Mouse (Mus musculus): ENCODE data around the gene Spta1. TPM values are rescaled to one million over a fixed set of nuclear protein-coding genes. Genes with fewer than 3 reads are reported as not detected.

The Spta1 gene
- polyA plus RNA-seq (2016; fragmentation: Nextera tagmentation; extraction: Ambion mirVana), result 46.8 and 50.0 TPM in 2 replicates

DNA sequence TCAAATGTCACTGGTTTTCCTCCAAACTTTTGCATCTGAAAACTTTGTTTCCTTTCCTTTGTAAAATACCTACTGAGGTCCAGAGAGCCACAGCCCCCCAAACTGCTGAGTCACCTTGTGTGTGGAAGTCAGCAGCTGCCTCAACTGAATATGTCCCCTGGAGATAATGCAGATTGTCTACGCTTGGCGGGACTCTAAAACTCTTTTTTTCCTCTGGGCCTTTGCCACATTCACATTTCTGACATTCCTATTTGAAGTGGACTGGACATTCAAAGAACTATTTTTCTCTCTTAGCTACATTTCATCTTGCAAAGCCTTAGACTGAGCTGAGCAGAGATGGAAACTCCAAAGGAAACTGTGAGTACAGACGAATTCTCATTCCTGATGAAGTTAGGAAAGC lies at the start of gene Spta1:
Gene Spta1 (plus strand): TSS at position 172 of the 400 bp plus-strand sequence.
- Histone ChIP-seq H3K27ac (peak within 1 kb of the TSS; percentile 99), H3K4me2 (peak within 1 kb of the TSS; percentile 80)

DNA sequence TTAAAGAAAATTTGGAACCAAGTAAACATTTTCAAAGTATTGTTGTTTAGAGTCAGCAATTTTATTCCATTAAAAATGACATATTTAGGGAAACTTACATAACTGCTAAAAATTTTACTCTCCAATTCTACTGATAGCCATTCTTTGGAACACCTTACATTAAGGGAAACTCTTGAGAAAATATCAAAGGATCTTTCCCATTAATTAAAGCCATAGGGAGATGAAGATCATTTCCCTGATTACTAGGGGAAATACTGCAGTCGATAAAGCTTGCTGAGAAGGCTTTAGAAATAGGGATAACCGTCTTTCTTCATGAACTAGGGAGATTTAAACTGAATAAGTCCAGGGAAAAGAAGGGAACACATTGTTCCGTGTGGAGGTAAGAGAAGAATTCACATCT lies 41.4 kb upstream of the Spta1 start, which contains the start of gene Olfr424:
Gene Olfr424 (plus strand): TSS at position 301 of the 400 bp plus-strand sequence.
- no peak within 1 kb of the TSS for H3K9ac ChIP-seq
- H3K4me3 ChIP-seq, result no peak within 1 kb of the TSS
- no peaks in the 10 kb centered on the region for H3K27me3 ChIP-seq (replicated peaks)
- no peaks in the 10 kb centered on the region for H3K4me1 ChIP-seq
- no peaks in the 10 kb centered on the region for H3K9me3 ChIP-seq (replicated peaks)
- no peak within 1 kb of the TSS for H3K27ac ChIP-seq
- WGBS (ENCODE audit: insufficient replicate concordance), result 61% methylated on average over 3 of the region's 3 CpGs
- no peak within 1 kb of the TSS for H3K4me2 ChIP-seq
- H3K36me3 ChIP-seq, result no peaks in the 10 kb centered on the region
- ATAC-seq, result no peak

More for the DNA sequence above, at the start of gene Spta1:
- Histone ChIP-seq H3K9me3 (replicated peaks) (no peaks in the 10 kb centered on the region), H3K4me1 (peaks cover 50% of the 10 kb centered on the region), H3K27me3 (replicated peaks) (no peaks in the 10 kb centered on the region), H3K4me3 (peak within 1 kb of the TSS; percentile 64), H3K36me3 (peaks cover 29% of the 10 kb centered on the region), H3K9ac (peak within 1 kb of the TSS; percentile 73)
- ATAC-seq, result peak; percentile 80
- WGBS (ENCODE audit: insufficient replicate concordance), result 9% methylated on average over 3 of the region's 3 CpGs

- no peak for ATAC-seq
Observed at GRCm38 (mm10) chr1:174131999-174132398, 40.6 kb upstream of the Spta1 start.

GRCm38 (mm10) chr1:174141384-174141783 lies 31.2 kb upstream of the Spta1 start:
- H3K4me2 ChIP-seq, result no peak overlapping the region
- H3K9ac ChIP-seq, result no peak overlapping the region
- no peaks in the 10 kb centered on the region for H3K27me3 ChIP-seq (replicated peaks)
- H3K36me3 ChIP-seq, result no peaks in the 10 kb centered on the region
- whole genome bisulfite sequencing (ENCODE audit: insufficient replicate concordance), result 36% methylated on average over 2 of the region's 2 CpGs
- no peak for ATAC-seq
- H3K27ac ChIP-seq, result no peak overlapping the region
- no peaks in the 10 kb centered on the region for H3K9me3 ChIP-seq (replicated peaks)
- no peak overlapping the region for H3K4me3 ChIP-seq
- H3K4me1 ChIP-seq, result no peaks in the 10 kb centered on the region

More at GRCm38 (mm10) chr1:174131999-174132398, 40.6 kb upstream of the Spta1 start:
- Histone ChIP-seq H3K9ac (no peak overlapping the region), H3K4me3 (no peak overlapping the region), H3K4me2 (no peak overlapping the region), H3K9me3 (replicated peaks) (no peaks in the 10 kb centered on the region), H3K4me1 (no peaks in the 10 kb centered on the region), H3K27me3 (replicated peaks) (no peaks in the 10 kb centered on the region), H3K36me3 (no peaks in the 10 kb centered on the region), H3K27ac (no peak overlapping the region)
- 63% methylated on average over 3 of the region's 3 CpGs for WGBS (ENCODE audit: insufficient replicate concordance)

- no peaks in the 10 kb centered on the region for H3K27me3 ChIP-seq (replicated peaks)
- no peak overlapping the region for H3K4me3 ChIP-seq
- no peak overlapping the region for H3K4me2 ChIP-seq
- WGBS (ENCODE audit: insufficient replicate concordance), result 67% methylated on average over 1 of the region's 1 CpGs
- no peaks in the 10 kb centered on the region for H3K9me3 ChIP-seq (replicated peaks)
- ATAC-seq, result no peak
- no peaks in the 10 kb centered on the region for H3K4me1 ChIP-seq
- H3K36me3 ChIP-seq, result no peaks in the 10 kb centered on the region
- no peak overlapping the region for H3K9ac ChIP-seq
- H3K27ac ChIP-seq, result no peak overlapping the region
Observed at GRCm38 (mm10) chr1:174146696-174147095, 25.9 kb upstream of the Spta1 start.

GRCm38 (mm10) chr1:174149289-174149688 lies 23.3 kb upstream of the Spta1 start:
- no peak overlapping the region for H3K4me2 ChIP-seq
- H3K9ac ChIP-seq, result no peak overlapping the region
- WGBS (ENCODE audit: insufficient replicate concordance), result 78% methylated on average over 2 of the region's 2 CpGs
- no peaks in the 10 kb centered on the region for H3K27me3 ChIP-seq (replicated peaks)
- ATAC-seq, result no peak
- H3K27ac ChIP-seq, result no peak overlapping the region
- H3K4me3 ChIP-seq, result no peak overlapping the region
- H3K4me1 ChIP-seq, result no peaks in the 10 kb centered on the region
- H3K9me3 ChIP-seq (replicated peaks), result no peaks in the 10 kb centered on the region
- no peaks in the 10 kb centered on the region for H3K36me3 ChIP-seq

- 69% methylated on average over 1 of the region's 1 CpGs for WGBS (ENCODE audit: insufficient replicate concordance)
- Histone ChIP-seq H3K4me1 (peaks cover 8% of the 10 kb centered on the region), H3K9me3 (replicated peaks) (no peaks in the 10 kb centered on the region), H3K4me3 (no peak within 1 kb of the TSS), H3K27me3 (replicated peaks) (no peaks in the 10 kb centered on the region), H3K36me3 (no peaks in the 10 kb centered on the region), H3K9ac (no peak within 1 kb of the TSS), H3K27ac (no peak within 1 kb of the TSS), H3K4me2 (no peak within 1 kb of the TSS)
- ATAC-seq, result no peak
Observed at GRCm38 (mm10) chr1:174155333-174155732, 17.2 kb upstream of the Spta1 start, which contains the start of gene Olfr420. Gene Olfr420, plus strand, starts transcription at chr1:174155633.

DNA sequence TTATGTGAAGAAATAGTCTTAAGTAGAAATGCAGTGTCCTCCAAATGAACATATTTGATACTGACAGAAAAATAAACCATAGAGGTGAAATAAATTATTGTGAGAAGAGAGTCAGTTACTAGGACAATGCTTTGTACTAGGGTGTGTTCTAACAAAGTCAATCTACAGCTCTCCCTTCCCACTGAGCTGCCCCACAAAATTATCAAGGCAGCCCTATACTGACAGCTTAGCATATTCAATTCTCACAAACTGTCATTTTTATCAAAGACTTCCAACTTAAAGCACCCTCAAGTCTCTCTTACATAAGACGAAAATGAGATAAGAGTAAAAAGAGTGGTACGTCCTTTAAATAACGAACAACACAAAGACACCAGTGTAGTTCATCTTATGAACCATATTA lies 15.0 kb upstream of the Spta1 start:
- no peak overlapping the region for H3K4me3 ChIP-seq

GRCm38 (mm10) chr1:174158512-174158911 lies 14.1 kb upstream of the Spta1 start:
- H3K4me1 ChIP-seq, result peaks cover 8% of the 10 kb centered on the region
- no peaks in the 10 kb centered on the region for H3K36me3 ChIP-seq
- H3K4me2 ChIP-seq, result no peak overlapping the region
- no peak overlapping the region for H3K27ac ChIP-seq
- WGBS (ENCODE audit: insufficient replicate concordance), result 38% methylated on average over 1 of the region's 1 CpGs
- H3K9me3 ChIP-seq (replicated peaks), result no peaks in the 10 kb centered on the region
- no peak overlapping the region for H3K9ac ChIP-seq
- no peaks in the 10 kb centered on the region for H3K27me3 ChIP-seq (replicated peaks)
- no peak overlapping the region for H3K4me3 ChIP-seq
- ATAC-seq, result no peak

More for the DNA sequence above, 15.0 kb upstream of the Spta1 start:
- Histone ChIP-seq H3K27me3 (replicated peaks) (no peaks in the 10 kb centered on the region), H3K9ac (no peak overlapping the region), H3K36me3 (no peaks in the 10 kb centered on the region), H3K4me2 (no peak overlapping the region), H3K27ac (no peak overlapping the region), H3K4me1 (peaks cover 8% of the 10 kb centered on the region), H3K9me3 (replicated peaks) (no peaks in the 10 kb centered on the region)
- WGBS (ENCODE audit: insufficient replicate concordance), result 38% methylated on average over 3 of the region's 3 CpGs
- peak; percentile 35; the same call in 1 of the 2 replicates for ATAC-seq

DNA sequence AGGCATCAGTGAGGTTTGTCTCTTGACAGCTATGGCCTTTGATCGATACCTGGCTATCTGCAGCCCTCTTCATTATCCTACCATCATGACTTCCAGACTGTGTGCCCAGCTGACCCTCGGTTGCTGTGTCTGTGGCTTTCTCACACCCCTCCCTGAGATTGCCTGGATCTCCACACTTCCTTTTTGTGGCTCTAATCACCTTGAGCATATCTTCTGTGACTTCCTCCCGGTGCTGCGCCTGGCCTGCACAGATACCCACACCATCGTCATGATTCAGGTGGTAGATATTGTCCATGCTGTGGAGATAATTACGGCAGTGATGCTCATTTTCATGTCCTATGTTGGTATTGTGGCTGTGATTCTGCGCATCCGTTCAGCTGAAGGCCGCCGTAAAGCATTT lies 13.5 kb upstream of the Spta1 start:
- Histone ChIP-seq H3K9me3 (replicated peaks) (no peaks in the 10 kb centered on the region), H3K9ac (no peak overlapping the region), H3K27me3 (replicated peaks) (no peaks in the 10 kb centered on the region), H3K4me2 (no peak overlapping the region), H3K4me1 (peaks cover 8% of the 10 kb centered on the region), H3K36me3 (no peaks in the 10 kb centered on the region), H3K4me3 (no peak overlapping the region), H3K27ac (no peak overlapping the region)
- peak; percentile 59 for ATAC-seq
- WGBS (ENCODE audit: insufficient replicate concordance), result 42% methylated on average over 10 of the region's 10 CpGs

DNA sequence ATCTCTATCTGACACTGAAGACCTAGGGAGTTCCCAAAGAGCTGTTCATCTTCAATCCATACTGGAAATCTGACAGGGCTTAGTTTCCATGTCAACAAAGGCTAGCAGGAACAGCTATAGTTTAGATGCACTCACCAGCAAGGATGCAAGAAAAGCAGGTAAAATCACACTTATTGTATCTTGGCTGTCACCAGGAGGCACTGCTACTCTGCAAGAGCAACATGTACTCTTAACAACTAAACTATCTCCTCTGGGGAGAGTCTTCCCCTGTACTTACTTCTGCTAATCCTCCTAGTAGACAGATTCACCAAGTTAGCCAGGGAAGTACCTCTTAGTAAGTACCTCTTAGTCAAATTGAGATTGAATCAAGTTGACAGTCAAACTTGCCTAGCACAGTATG lies 3.6 kb upstream of the Spta1 start:
- no peak for ATAC-seq
- Histone ChIP-seq H3K27ac (no peak overlapping the region), H3K27me3 (replicated peaks) (no peaks in the 10 kb centered on the region), H3K4me2 (no peak overlapping the region), H3K36me3 (peaks cover under 1% of the 10 kb centered on the region), H3K4me3 (no peak overlapping the region), H3K9ac (no peak overlapping the region), H3K9me3 (replicated peaks) (no peaks in the 10 kb centered on the region), H3K4me1 (peaks cover 27% of the 10 kb centered on the region)

- H3K27ac ChIP-seq, result peak overlapping the region; percentile 99
- peak overlapping the region; percentile 20; the same call in 1 of the 2 replicates for H3K4me3 ChIP-seq
- no peaks in the 10 kb centered on the region for H3K27me3 ChIP-seq (replicated peaks)
- H3K9me3 ChIP-seq (replicated peaks), result no peaks in the 10 kb centered on the region
- peaks cover 16% of the 10 kb centered on the region for H3K36me3 ChIP-seq
- H3K9ac ChIP-seq, result peak overlapping the region; percentile 62
- WGBS (ENCODE audit: insufficient replicate concordance), result 53% methylated on average over 5 of the region's 5 CpGs
- peak; percentile 17 for ATAC-seq
- peaks cover 42% of the 10 kb centered on the region for H3K4me1 ChIP-seq
- peak overlapping the region; percentile 80 for H3K4me2 ChIP-seq
Observed at GRCm38 (mm10) chr1:174170706-174171501, 1.7 kb upstream of the Spta1 start.
